23 mouse cellular contexts compared by ENCODE assay signal in genomic region chr12:42008827-42009383, GRCm38 (mm10).
"Had no signal": no experiment of that assay in that cellular context is flagged by ENCODE, and none has a peak within 500 bp of the region (broad histone marks: within the 10 kb centered on the region; RNA-seq: fewer than 3 reads in every experiment).

No protein-coding gene starts in this region.

- H3K9me3 ChIP-seq: heart, embryonic 13.5 days; heart, embryonic 15.5 days; hindbrain, embryonic 13.5 days; hindbrain, embryonic 15.5 days; limb, embryonic 13.5 days; limb, embryonic 15.5 days; liver, embryonic 12.5 days had no signal

- DNase-seq: gastrocnemius, postnatal 14 days; gastrocnemius, postnatal 36 days; heart, adult 11 months; heart, adult 2 months; heart, postnatal 14 days; heart, postnatal 36 days; kidney, adult 8-10 months; kidney, postnatal 14 days; layer of hippocampus, adult 9-11 months; layer of hippocampus, postnatal 36 days; left cerebral cortex, postnatal 4 days; lung, adult 18-20 months had no signal

- H3K4me3 ChIP-seq: heart, adult 2 months; heart, embryonic 13.5 days; heart, embryonic 15.5 days; hindbrain, embryonic 13.5 days; hindbrain, embryonic 15.5 days; limb, embryonic 13.5 days; limb, embryonic 15.5 days; liver, embryonic 12.5 days had no signal

- H3K36me3 ChIP-seq: heart, embryonic 13.5 days; heart, embryonic 15.5 days; hindbrain, embryonic 13.5 days; hindbrain, embryonic 15.5 days; limb, embryonic 13.5 days; limb, embryonic 15.5 days; liver, embryonic 12.5 days had no signal

- H3K4me2 ChIP-seq: heart, embryonic 11.5 days; heart, embryonic 13.5 days; heart, embryonic 15.5 days; hindbrain, embryonic 13.5 days; hindbrain, embryonic 15.5 days; limb, embryonic 13.5 days; limb, embryonic 15.5 days; liver, embryonic 12.5 days had no signal

- H3K27me3 ChIP-seq: heart, embryonic 13.5 days; heart, embryonic 15.5 days; hindbrain, embryonic 13.5 days; hindbrain, embryonic 15.5 days; limb, embryonic 13.5 days; limb, embryonic 15.5 days; liver, embryonic 12.5 days had no signal

- H3K27ac ChIP-seq: heart, adult 2 months; heart, embryonic 13.5 days; heart, embryonic 15.5 days; hindbrain, embryonic 13.5 days; hindbrain, embryonic 15.5 days; hindbrain, postnatal 0 days; limb, embryonic 13.5 days; limb, embryonic 15.5 days; liver, embryonic 12.5 days; liver, embryonic 14.5 days had no signal

- H3K4me1 ChIP-seq: heart, embryonic 13.5 days; heart, embryonic 15.5 days; hindbrain, embryonic 13.5 days; hindbrain, embryonic 15.5 days; limb, embryonic 13.5 days; limb, embryonic 15.5 days; liver, embryonic 12.5 days had no signal

- H3K9ac ChIP-seq: heart, embryonic 13.5 days; heart, embryonic 15.5 days; hindbrain, embryonic 13.5 days; hindbrain, embryonic 15.5 days; limb, embryonic 13.5 days; limb, embryonic 15.5 days; liver, embryonic 12.5 days; liver, embryonic 14.5 days had no signal

- ATAC-seq: hindbrain, postnatal 0 days; intestine, embryonic 16.5 days; liver, embryonic 12.5 days had no signal
